ENCODE assay signal across 10 mouse cellular contexts in genomic region chr3:28369698-28370097, GRCm38 (mm10).
DNase-seq lines count a peak whose midpoint lies in the region; ATAC-seq lines count a peak whose summit lies in the region.
"Had no signal": no experiment of that assay in that cellular context is flagged by ENCODE, and none has a peak within 500 bp of the region (broad histone marks: within the 10 kb centered on the region; RNA-seq: fewer than 3 reads in every experiment).

No protein-coding gene starts in this region.

- DNase-seq in heart, adult 11 months = peak; percentile 95
- DNase-seq in heart, postnatal 25 days (ENCODE audit: low spot score) = no peak
- peak; percentile 37 for DNase-seq in cerebellum, adult 9-11 months
- DNase-seq in cerebellum, postnatal 36 days = peak; percentile 47 to 53
- DNase-seq in heart, postnatal 36 days = peak; percentile 55 to 56
- no peak for DNase-seq in thymus, postnatal 0 days (ENCODE audit: low spot score)
- DNase-seq in thymus, postnatal 36 days = no peak
- DNase-seq: lung, postnatal 14 days had no signal

- intact Hi-C loops in heart, postnatal 25 days (cut with DNase I) = loop anchor here (5.0 to 10.0 kb wide), 2 partner anchors 105 to 118 kb away; partner anchors contain the start of gene Tnik
- intact Hi-C loops in heart, postnatal 36 days (cut with DNase I) = no loop called here

- no peak for ATAC-seq in inflammation-experienced regulatory T-cells, adult 6 months
- ATAC-seq: midbrain, embryonic 15.5 days had no signal

Comparison
In these comparisons a context has a peak if more than half of its experiments do, and no peak if none do; other contexts are left out.
1. DNase-seq: peak in heart, adult 11 months (single experiment), cerebellum, adult 9-11 months (single experiment), cerebellum, postnatal 36 days (2 of 2) and heart, postnatal 36 days (2 of 2); none in heart, postnatal 25 days (single experiment), thymus, postnatal 0 days (single experiment) and thymus, postnatal 36 days (0 of 2).